Mouse (Mus musculus) CH12.LX (cell line): ENCODE results near the gene Dnah8. TPM values are rescaled to one million over a fixed set of nuclear protein-coding genes. Genes with fewer than 3 reads are reported as not detected.
A peak's percentile ranks its signal among the peaks of the same experiment; 100 is the strongest.
"Not testable (repeated sequence)": the region's sequence is repeated elsewhere in the genome, so short reads cannot be mapped to it uniquely, and the experiment has no call there.

Experiments used
- DNase-seq: peaks from one replicate; pipeline ENCODE4 v3.0.0-alpha.2; 2013; ENCODE audit errors: extremely low read depth
- H3K27ac ChIP-seq: 2 replicates; pipeline ENCODE4 v1.5.1; 2012; ENCODE audit warnings: low read depth, mild to moderate bottlenecking, control low read depth, moderate library complexity; ENCODE audit not compliant: insufficient read depth
- H3K27me3 ChIP-seq: replicated peaks from 2 replicates; pipeline ENCODE3; 2012; ENCODE audit warnings: inconsistent platforms
- H3K36me3 ChIP-seq, 2 experiments: replicated peaks in 1 of 2; 2 replicates each; pipeline versions ENCODE3 to v1.6.1; 2012; ENCODE audit warnings: inconsistent platforms in 1 of 2, low read length in 1 of 2, mild to moderate bottlenecking in 1 of 2, mixed read lengths in 1 of 2, moderate library complexity in 1 of 2; ENCODE audit not compliant: control insufficient read depth in 1 of 2, insufficient read depth in 1 of 2
- H3K4me1 ChIP-seq, 2 experiments: 2 replicates each; pipeline ENCODE4 v1.6.1; 2012; ENCODE audit warnings: inconsistent platforms in 1 of 2, moderate library complexity in 1 of 2; ENCODE audit not compliant: insufficient read depth in 2 of 2, control insufficient read depth in 1 of 2
- H3K4me2 ChIP-seq: 2 replicates; pipeline ENCODE4 v1.6.1; 2012; ENCODE audit warnings: low read depth, mild to moderate bottlenecking, control low read depth; ENCODE audit not compliant: poor library complexity, insufficient read depth, severe bottlenecking
- H3K4me3 ChIP-seq, 3 experiments: fragments of 150-350 bp in 1 of 3; sonication (generic) in 1 of 3; replicated peaks in 1 of 3; 2 replicates each; pipeline versions ENCODE3 to v1.5.1; 2011 to 2012; ENCODE audit warnings: low read depth in 2 of 3, low read length in 2 of 3, mild to moderate bottlenecking in 2 of 3, moderate library complexity in 2 of 3, control low read depth in 1 of 3, improper control_type of control experiment in 1 of 3, inconsistent platforms in 1 of 3, mixed read lengths in 1 of 3; ENCODE audit not compliant: poor library complexity in 1 of 3
- H3K79me2 ChIP-seq: replicated peaks from 2 replicates; pipeline ENCODE4 v1.6.1; 2012; ENCODE audit warnings: mild to moderate bottlenecking, moderate library complexity; ENCODE audit not compliant: control insufficient read depth, poor library complexity, insufficient read depth, severe bottlenecking; ENCODE audit errors: extremely low read depth
- H3K9ac ChIP-seq: 2 replicates; pipeline ENCODE4 v1.6.1; 2012; ENCODE audit warnings: low read depth, mild to moderate bottlenecking, control low read depth, moderate library complexity; ENCODE audit not compliant: insufficient read depth
- H3K9me3 ChIP-seq: replicated peaks from 2 replicates; pipeline ENCODE3; 2012; ENCODE audit warnings: low read length, inconsistent platforms, mixed read lengths
- BHLHE40 ChIP-seq: IDR thresholded peaks from 2 replicates; pipeline ENCODE4 v1.6.1; 2011; ENCODE audit warnings: mild to moderate bottlenecking, low read depth, low read length, improper control_type of control experiment
- CTCF ChIP-seq, 2 experiments: IDR thresholded peaks in 1 of 2; conservative IDR thresholded peaks in 1 of 2; 2 replicates each; pipeline ENCODE4 v1.5.1; 2011 to 2012; ENCODE audit warnings: low read depth in 2 of 2, low read length in 2 of 2, improper control_type of control experiment in 1 of 2, inconsistent platforms in 1 of 2, mild to moderate bottlenecking in 1 of 2, moderate library complexity in 1 of 2
- ETS1 ChIP-seq: conservative IDR thresholded peaks from 2 replicates; pipeline ENCODE4 v1.6.1; 2012; ENCODE audit warnings: low read depth, mild to moderate bottlenecking, inconsistent platforms, low read length, improper control_type of control experiment, moderate library complexity
- HCFC1 ChIP-seq: IDR thresholded peaks from 2 replicates; pipeline ENCODE4 v1.6.1; 2012; ENCODE audit warnings: low read depth, mild to moderate bottlenecking, inconsistent platforms, low read length, improper control_type of control experiment
- JUN ChIP-seq: IDR thresholded peaks from 2 replicates; pipeline ENCODE4 v1.6.1; 2011; ENCODE audit warnings: low read depth, mild to moderate bottlenecking, low read length, improper control_type of control experiment, moderate library complexity; ENCODE audit not compliant: insufficient read depth
- MAFK ChIP-seq: IDR thresholded peaks from 2 replicates; pipeline ENCODE4 v1.6.1; 2011; ENCODE audit warnings: low read length, improper control_type of control experiment; ENCODE audit not compliant: insufficient replicate concordance
- MAZ ChIP-seq: IDR thresholded peaks from 2 replicates; pipeline ENCODE4 v1.6.1; 2012; ENCODE audit warnings: low read depth, mild to moderate bottlenecking, inconsistent platforms, low read length, improper control_type of control experiment, moderate library complexity
- MYC ChIP-seq: IDR thresholded peaks from 2 replicates; pipeline ENCODE4 v1.6.1; 2011; ENCODE audit warnings: low read depth, mild to moderate bottlenecking, improper control_type of control experiment, low read length
- NELFE ChIP-seq: IDR thresholded peaks from 2 replicates; pipeline ENCODE4 v1.6.1; 2011; ENCODE audit warnings: low read depth, low read length, improper control_type of control experiment
- NRF1 ChIP-seq: IDR thresholded peaks from 2 replicates; pipeline ENCODE4 v1.6.1; 2014; ENCODE audit warnings: low read depth, mild to moderate bottlenecking, inconsistent platforms, low read length, improper control_type of control experiment, moderate library complexity
- PAX5 ChIP-seq: IDR thresholded peaks from 2 replicates; pipeline ENCODE4 v1.6.1; 2012; ENCODE audit warnings: low read length, inconsistent platforms, mixed read lengths
- RCOR1 ChIP-seq: conservative IDR thresholded peaks from 2 replicates; pipeline ENCODE4 v1.6.1; 2012; ENCODE audit warnings: low read depth, mild to moderate bottlenecking, inconsistent platforms, low read length, improper control_type of control experiment
- SMC3 ChIP-seq: IDR thresholded peaks from 2 replicates; pipeline ENCODE4 v1.6.1; 2011; ENCODE audit warnings: low read depth, low read length, improper control_type of control experiment
- TBP ChIP-seq: conservative IDR thresholded peaks from 2 replicates; pipeline ENCODE4 v1.6.1; 2011; ENCODE audit warnings: low read depth, low read length, improper control_type of control experiment
- USF2 ChIP-seq: conservative IDR thresholded peaks from 2 replicates; pipeline ENCODE4 v1.6.1; 2011; ENCODE audit warnings: low read depth, low read length, improper control_type of control experiment
- dilution Hi-C: fragments of 300-500 bp; cut with MboI; formaldehyde crosslinking; loops from 2 replicates; pipeline ENCODE4 v1.14.3; 2020; ENCODE audit warnings: low sequenced_read_pairs; ENCODE audit not compliant: extremely low pct_unique_long_range_greater_than_20kb, extremely low pct_ligation_motif_present
- in situ Hi-C: fragments of 300-500 bp; cut with MboI; formaldehyde crosslinking; loops from 3 replicates; pipeline ENCODE4 v1.14.3; 2019; ENCODE audit warnings: low sequenced_read_pairs, low pct_ligation_motif_present, low pct_unique_long_range_greater_than_20kb, mixed read lengths
- polyA plus RNA-seq: library from polyadenylated mRNA; unstranded; fragments of >175 nt; gene quantifications from 2 replicates; pipeline ENCODE4 v1.2.1, GENCODE M21; 2012; ENCODE audit warnings: low read depth; ENCODE audit not compliant: insufficient read length
- total RNA-seq, 2 experiments: library from RNA; depleted of rRNA; stranded (reverse); fragments of 300-350 nt in 1 of 2; fragments of >200 nt in 1 of 2; gene quantifications; 2 replicates each; pipeline ENCODE4 v1.2.3; 2012 to 2014

The Dnah8 gene
- total and polyA plus RNA-seq, 3 experiments, result 0.09 to 0.99 TPM; not detected in 1

GRCm38 (mm10) chr17:30620548-30620947 is 3.6 kb upstream of the Dnah8 start:
- no peak for TF ChIP-seq ETS1
- TF ChIP-seq MAFK, result no peak
- no peak for TF ChIP-seq NELFE
- no peak for TF ChIP-seq USF2
- TF ChIP-seq RCOR1, result no peak
- no peak for TF ChIP-seq MAZ
- no peak for TF ChIP-seq PAX5
- no peak for TF ChIP-seq HCFC1
- no peak for TF ChIP-seq BHLHE40
- TF ChIP-seq SMC3, result no peak
- no peak for TF ChIP-seq JUN
- TF ChIP-seq NRF1, result no peak
- no peak for TF ChIP-seq MYC
- no peaks in the 10 kb centered on the region for H3K27me3 ChIP-seq
- no peak overlapping the region for H3K27ac ChIP-seq
- H3K4me2 ChIP-seq, result no peak overlapping the region
- H3K4me1 ChIP-seq, result no peaks in the 10 kb centered on the region
- dilution Hi-C loops (no loop called here), in situ Hi-C loops (no loop called here)
- no peak for DNase-seq
- H3K79me2 ChIP-seq, result no peaks in the 10 kb centered on the region
- H3K36me3 ChIP-seq, result no peaks in the 10 kb centered on the region
- no peak overlapping the region for H3K4me3 ChIP-seq
- peaks cover 1% of the 10 kb centered on the region for H3K9me3 ChIP-seq
- H3K9ac ChIP-seq, result no peak overlapping the region

- Histone ChIP-seq H3K4me1 (no peaks in the 10 kb centered on the region), H3K9me3 (no peaks in the 10 kb centered on the region), H3K9ac (no peak overlapping the region), H3K36me3 (no peaks in the 10 kb centered on the region), H3K4me2 (no peak overlapping the region), H3K4me3 (no peak overlapping the region), H3K79me2 (no peaks in the 10 kb centered on the region), H3K27me3 (no peaks in the 10 kb centered on the region), H3K27ac (no peak overlapping the region)
- DNase-seq, result no peak
- dilution Hi-C loops, result no loop called here
- in situ Hi-C loops, result no loop called here
- TF ChIP-seq PAX5, result no peak
- peak in 1 of 2 experiments; percentile 34; a peak in 3 of 4 replicates for TF ChIP-seq CTCF (conservative IDR thresholded peaks at IDR 0.05 in 1 of 2, IDR thresholded peaks at IDR 0.05 in 1 of 2; ENCODE audit: low read depth in 2 of 2, low read length in 2 of 2)
These were observed 2.7 kb upstream of the Dnah8 start for GRCm38 (mm10) chr17:30621450-30621849.

- no peak overlapping the region for H3K9ac ChIP-seq
- no peak for TF ChIP-seq TBP
- no peaks in the 10 kb centered on the region for H3K27me3 ChIP-seq
- H3K36me3 ChIP-seq, result no peaks in the 10 kb centered on the region
- dilution Hi-C loops, result no loop called here
- H3K4me2 ChIP-seq, result no peak overlapping the region
- no peaks in the 10 kb centered on the region for H3K79me2 ChIP-seq
- H3K4me3 ChIP-seq, result no peak overlapping the region
- no peaks in the 10 kb centered on the region for H3K9me3 ChIP-seq
- H3K4me1 ChIP-seq, result no peaks in the 10 kb centered on the region
- in situ Hi-C loops, result no loop called here
- no peak overlapping the region for H3K27ac ChIP-seq
- DNase-seq, result no peak
These were observed 954 bp upstream of the Dnah8 start for GRCm38 (mm10) chr17:30623200-30623599.

GRCm38 (mm10) chr17:30626719-30627118 is 2.6 kb downstream of the Dnah8 start, which contains the start of gene Glo1:
Gene Glo1 (minus strand): TSS chr17:30626871.
- in situ Hi-C loops, H3K4me1 ChIP-seq, H3K9me3 ChIP-seq, H3K9ac ChIP-seq, H3K36me3 ChIP-seq, H3K27ac ChIP-seq, H3K4me3 ChIP-seq, H3K79me2 ChIP-seq, DNase-seq, dilution Hi-C loops, H3K4me2 ChIP-seq, H3K27me3 ChIP-seq: not testable (repeated sequence)
